Mouse (Mus musculus) hematopoietic multipotent progenitor cell, adult 10-12 weeks (in vitro differentiated cells): Measurements from ENCODE around the gene Zfp691. TPM values are rescaled to one million over a fixed set of nuclear protein-coding genes. Genes with fewer than 3 reads are reported as not detected.

Source experiments
- polyA plus RNA-seq: library from polyadenylated mRNA; stranded (reverse); fragments of >175 nt; gene quantifications from 2 replicates; pipeline ENCODE4 v1.2.3, GENCODE M21; 2012; ENCODE audit warnings: low replicate concordance

Zfp691 gene
- 9.6 and 12.2 TPM in 2 replicates for polyA plus RNA-seq

DNA sequence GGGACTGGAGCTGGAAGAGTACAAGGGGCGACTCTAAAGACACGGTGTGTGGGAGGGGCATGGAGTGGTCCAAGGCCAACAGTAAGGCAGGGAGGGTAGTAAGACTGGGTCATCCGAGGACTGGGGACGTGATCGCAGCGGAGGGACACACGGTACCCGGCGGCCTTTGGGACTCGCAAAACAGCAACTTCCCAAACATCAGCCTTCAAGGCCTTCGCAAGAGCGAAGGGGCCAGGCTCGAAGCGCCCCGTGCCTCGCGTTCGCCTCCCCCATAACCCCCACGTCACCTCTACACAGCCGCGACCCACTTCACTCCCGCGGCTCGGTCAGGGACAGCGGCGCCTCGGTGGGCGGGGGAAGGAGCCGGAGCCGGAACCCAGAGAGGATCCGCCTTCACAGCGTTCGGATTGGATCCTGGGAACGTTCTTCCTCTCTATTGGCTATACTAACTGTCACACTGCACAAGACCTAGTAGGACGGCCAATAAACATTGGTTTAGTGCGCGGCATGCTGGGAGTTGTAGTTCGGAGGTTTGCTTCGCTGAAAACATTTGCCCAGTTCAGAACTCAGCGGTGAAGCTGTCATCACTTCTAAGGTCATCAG is at the start of gene Zfp691:
Gene Zfp691, minus strand, starts transcription at position 345 of the 603 bp plus-strand sequence.

GRCm38 (mm10) chr4:119218169-119218568 is 44.2 kb upstream of the Zfp691 start, which contains the start of gene Tmem269:
Gene Tmem269 (minus strand): TSS chr4:119218217.

DNA sequence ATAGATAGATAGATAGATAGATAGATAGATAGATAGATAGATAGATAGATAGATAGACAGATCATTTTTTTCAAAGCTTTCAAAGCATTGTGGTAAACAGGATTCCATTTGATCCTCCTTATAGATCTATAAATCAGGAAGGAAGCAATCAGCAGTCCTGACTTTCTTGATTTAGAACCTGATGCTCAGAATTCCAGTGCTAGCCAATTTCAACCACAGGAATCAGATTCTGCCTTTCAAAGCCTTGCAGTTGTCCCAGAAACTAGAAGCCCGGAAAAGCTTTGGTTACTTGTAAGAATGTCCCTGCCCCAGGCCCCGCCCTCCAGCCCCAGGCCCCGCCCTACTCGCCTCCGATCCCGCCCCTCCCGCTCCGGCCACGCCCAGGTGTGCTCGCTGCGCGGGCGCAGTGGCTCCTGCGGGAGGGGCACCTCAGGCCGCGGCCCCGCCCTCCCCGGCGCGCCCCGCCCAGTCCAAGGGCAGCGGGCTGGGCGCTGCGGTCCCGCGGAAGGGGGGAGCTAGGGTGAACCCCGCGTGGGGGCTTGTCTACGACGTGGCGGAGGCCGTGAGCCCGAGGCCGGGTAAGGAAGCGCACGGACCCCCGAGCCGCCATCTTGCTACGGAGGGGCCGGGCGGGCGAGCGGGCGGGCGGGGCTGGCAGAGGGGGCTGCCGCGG is 21.1 kb upstream of the Zfp691 start, which contains the start of gene Svbp:
Gene Svbp, plus strand, starts transcription at position 398 of the 673 bp plus-strand sequence.

GRCm38 (mm10) chr4:119189864-119190263 is 15.9 kb upstream of the Zfp691 start, which contains the start of gene Ermap:
Gene Ermap (minus strand): TSS chr4:119190011.

Other genes starting within 250 kb of the Zfp691 start
- not detected in 2 replicates for gene Olfr1328, start 235.6 kb downstream of the Zfp691 start, polyA plus RNA-seq
- gene Lao1, start 212.6 kb downstream of the Zfp691 start, polyA plus RNA-seq = not detected in 2 replicates
- gene Slc2a1, start 65.5 kb downstream of the Zfp691 start, polyA plus RNA-seq = 39.8 and 41.8 TPM in 2 replicates
- gene Ermap, start 15.8 kb upstream of the Zfp691 start, polyA plus RNA-seq = 1.6 and 40.7 TPM in 2 replicates
- gene Svbp, start 21.1 kb upstream of the Zfp691 start, polyA plus RNA-seq = 69.1 and 98.0 TPM in 2 replicates
- not detected in 2 replicates for gene Tmem269, start 44.0 kb upstream of the Zfp691 start, polyA plus RNA-seq
- 9.5 and 19.4 TPM in 2 replicates for gene AU022252, start 58.5 kb upstream of the Zfp691 start, polyA plus RNA-seq
- gene P3h1, start 58.7 kb upstream of the Zfp691 start, polyA plus RNA-seq = 2.5 and 3.6 TPM in 2 replicates
- gene Cldn19, start 81.2 kb upstream of the Zfp691 start, polyA plus RNA-seq = 0.02 TPM in 1 of 2 replicates, not detected in the other
- 573 and 743 TPM in 2 replicates for gene Ybx1, start 120.4 kb upstream of the Zfp691 start, polyA plus RNA-seq
- 1.5 and 2.9 TPM in 2 replicates for gene Ppih, start 146.4 kb upstream of the Zfp691 start, polyA plus RNA-seq
- 0.85 and 0.96 TPM in 2 replicates for gene Ccdc30, start 241.3 kb upstream of the Zfp691 start, polyA plus RNA-seq
- 14.1 and 25.8 TPM in 2 replicates for gene Ppcs, start 248.2 kb upstream of the Zfp691 start, polyA plus RNA-seq
- gene Zmynd12, start 248.6 kb upstream of the Zfp691 start, polyA plus RNA-seq = 0.18 and 0.21 TPM in 2 replicates